Mouse (Mus musculus): ENCODE measurements at regions not wholly inside any gene's neighbourhood (a gene's known extent, or its start where the extent isn't known, plus 50 kb on each side); places are given as distances from the start of the nearest gene placed in this dataset.

GRCm38 (mm10) chr3:156341484-156341883 is 220.1 kb upstream of the Negr1 start:
- no peak for TF ChIP-seq GATA1 (IDR thresholded peaks at IDR 0.05; ENCODE audit: borderline replicate concordance, low read length)
- no peak for TF ChIP-seq FLI1 (IDR thresholded peaks at IDR 0.05; ENCODE audit: low read length)
